In the genomic region with DNA sequence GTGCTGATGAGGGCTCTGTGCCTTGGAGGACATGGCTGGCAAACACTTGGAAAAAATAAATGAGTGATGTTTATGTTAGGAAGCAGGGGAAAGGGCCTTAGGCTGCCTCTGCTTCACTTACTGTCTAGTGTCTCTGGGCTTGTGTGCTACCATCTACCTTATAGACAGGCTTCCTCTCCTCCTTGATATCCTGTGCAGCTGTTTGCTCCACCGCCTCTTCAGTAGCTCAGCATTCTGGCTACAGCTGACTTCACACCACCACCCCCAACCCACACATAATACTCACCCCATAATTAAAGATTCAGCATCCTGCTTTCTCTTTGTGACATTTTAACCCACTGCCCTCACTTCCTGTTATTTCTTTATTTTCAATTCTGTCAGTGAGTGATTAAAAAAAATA, we compare ENCODE assay signal across 9 mouse cellular contexts.
DNase-seq lines count a peak whose midpoint lies in the region; ATAC-seq and TF ChIP-seq lines count a peak whose summit lies in the region.
"Had no signal": no experiment of that assay in that cellular context is flagged by ENCODE, and none has a peak within 500 bp of the region (broad histone marks: within the 10 kb centered on the region; RNA-seq: fewer than 3 reads in every experiment).

No protein-coding gene starts in this region.

- no peak overlapping the region for H3K9ac ChIP-seq in forebrain, embryonic 12.5 days
- H3K9ac ChIP-seq: embryonic facial prominence, embryonic 15.5 days had no signal

- H3K79me3 ChIP-seq in C2C12 (ENCODE audit: low read depth) = no peaks in the 10 kb centered on the region

- peak; percentile 29 to 37 for ATAC-seq in hematopoietic stem cell, adult 5-6 weeks (replicated peaks in 1 of 2; ENCODE audit: insufficient read depth in 1 of 2, low FRiP score in 2 of 2, low TSS enrichment in 1 of 2, low read depth in 1 of 2, poor library complexity in 2 of 2, severe bottlenecking in 2 of 2)
- ATAC-seq in megakaryocyte-erythroid progenitor cell, adult 5-6 weeks (replicated peaks; ENCODE audit: low FRiP score, low TSS enrichment, poor library complexity, severe bottlenecking) = no peak
- ATAC-seq in forebrain, embryonic 12.5 days (ENCODE audit: low FRiP score) = no peak

- no peak for TF ChIP-seq CTCF in C2C12 (IDR thresholded peaks at IDR 0.05; ENCODE audit: control insufficient read depth, insufficient read depth, insufficient read length)

- H3K27me3 ChIP-seq in C2C12 (ENCODE audit: control insufficient read depth, insufficient read depth, insufficient read length) = no peaks in the 10 kb centered on the region
- H3K27me3 ChIP-seq in forebrain, embryonic 12.5 days = no peaks in the 10 kb centered on the region
- H3K27me3 ChIP-seq: embryonic facial prominence, embryonic 15.5 days had no signal

- H3K79me2 ChIP-seq in C2C12 (ENCODE audit: control insufficient read depth, insufficient read depth) = no peaks in the 10 kb centered on the region

- no peaks in the 10 kb centered on the region for H3K9me3 ChIP-seq in forebrain, embryonic 12.5 days
- H3K9me3 ChIP-seq: embryonic facial prominence, embryonic 15.5 days had no signal

- DNase-seq in heart, adult 18-20 months = peak; percentile 9 to 25
- DNase-seq in heart, postnatal 25 days (ENCODE audit: low spot score) = no peak
- DNase-seq in spleen, adult 12 weeks (ENCODE audit: low spot score) = peak; percentile 17
- no peak for DNase-seq in urinary bladder, postnatal 36 days (ENCODE audit: low spot score in 2 of 2)

- WGBS in forebrain, embryonic 12.5 days = 82% methylated on average over 1 of the region's 1 CpGs

- no peak overlapping the region for H3K4me2 ChIP-seq in forebrain, embryonic 12.5 days
- H3K4me2 ChIP-seq: embryonic facial prominence, embryonic 15.5 days had no signal

- no peak overlapping the region for H3K27ac ChIP-seq in forebrain, embryonic 12.5 days
- H3K27ac ChIP-seq: embryonic facial prominence, embryonic 15.5 days had no signal

- intact Hi-C loops in heart, postnatal 25 days (cut with DNase I) = no loop called here

- no peak overlapping the region for H3ac ChIP-seq in C2C12 (ENCODE audit: control insufficient read depth, insufficient read length, low read depth)

- H3K36me3 ChIP-seq in C2C12 (ENCODE audit: control insufficient read depth, insufficient read depth) = no peaks in the 10 kb centered on the region
- H3K36me3 ChIP-seq in forebrain, embryonic 12.5 days (replicated peaks) = no peaks in the 10 kb centered on the region
- H3K36me3 ChIP-seq: embryonic facial prominence, embryonic 15.5 days had no signal

- no peak overlapping the region for H3K4me3 ChIP-seq in C2C12 (ENCODE audit: insufficient read depth, poor library complexity, severe bottlenecking)
- no peak overlapping the region for H3K4me3 ChIP-seq in forebrain, embryonic 12.5 days (replicated peaks)
- H3K4me3 ChIP-seq: embryonic facial prominence, embryonic 15.5 days had no signal

- no peaks in the 10 kb centered on the region for H3K4me1 ChIP-seq in forebrain, embryonic 12.5 days
- H3K4me1 ChIP-seq: embryonic facial prominence, embryonic 15.5 days had no signal

TF ChIP-seq in C2C12, 6 proteins besides CTCF, POLR2A, EP300 and RAD21:
- peak; percentile 71 for TF ChIP-seq MYOD1 (IDR thresholded peaks at IDR 0.05; ENCODE audit: control insufficient read depth, insufficient read length, low read depth)
- TF ChIP-seq MYOG (IDR thresholded peaks at IDR 0.05; ENCODE audit: control insufficient read depth, extremely low read depth, insufficient read length) = no peak
- TF ChIP-seq MAX (IDR thresholded peaks at IDR 0.05) = no peak

Comparison
In these comparisons a context has a peak if more than half of its experiments do, and no peak if none do; other contexts are left out.
1. DNase-seq: peak in heart, adult 18-20 months (2 of 2) and spleen, adult 12 weeks (single experiment); none in heart, postnatal 25 days (single experiment) and urinary bladder, postnatal 36 days (0 of 2).
2. ATAC-seq: peak in hematopoietic stem cell, adult 5-6 weeks (2 of 2); none in megakaryocyte-erythroid progenitor cell, adult 5-6 weeks (single experiment) and forebrain, embryonic 12.5 days (single experiment).